Mouse (Mus musculus): ENCODE data around the gene Ugt1a7c. TPM values are rescaled to one million over a fixed set of nuclear protein-coding genes. Genes with fewer than 3 reads are reported as not detected.
"Not testable (repeated sequence)": the region's sequence is repeated elsewhere in the genome, so short reads cannot be mapped to it uniquely, and the experiment has no call there.

Ugt1a7c gene
- polyA plus RNA-seq, 1 experiment from 2014 or later, result 1.2 TPM

- H3K9me3 ChIP-seq, result peaks cover 27% of the 10 kb centered on the region
- no peak for ATAC-seq (replicated peaks)
- H3K4me1 ChIP-seq, result no peaks in the 10 kb centered on the region
- no peaks in the 10 kb centered on the region for H3K36me3 ChIP-seq (replicated peaks)
- H3K4me3 ChIP-seq, result no peak overlapping the region
- H3K4me2 ChIP-seq, result no peak overlapping the region
- no peaks in the 10 kb centered on the region for H3K27me3 ChIP-seq (replicated peaks)
- H3K9ac ChIP-seq, result no peak overlapping the region
- H3K27ac ChIP-seq, result no peak overlapping the region
Observed at GRCm38 (mm10) chr1:88220336-88220735, 125.5 kb downstream of the Ugt1a7c start.

- no peaks in the 10 kb centered on the region for H3K27me3 ChIP-seq (replicated peaks)
- no peak for ATAC-seq (replicated peaks)
- H3K4me1 ChIP-seq, result no peaks in the 10 kb centered on the region
- no peak overlapping the region for H3K9ac ChIP-seq
- H3K4me3 ChIP-seq, result no peak overlapping the region
- 48% methylated on average over 2 of the region's 2 CpGs for WGBS
- H3K9me3 ChIP-seq, result peaks cover 29% of the 10 kb centered on the region
- no peak overlapping the region for H3K4me2 ChIP-seq
- no peaks in the 10 kb centered on the region for H3K36me3 ChIP-seq (replicated peaks)
- no peak overlapping the region for H3K27ac ChIP-seq
Observed at GRCm38 (mm10) chr1:88222216-88222615, 127.4 kb downstream of the Ugt1a7c start.

- not testable (repeated sequence) for ATAC-seq (replicated peaks)
Observed at GRCm38 (mm10) chr1:88223011-88223515, 128.2 kb downstream of the Ugt1a7c start.

GRCm38 (mm10) chr1:88223591-88223990 is 128.7 kb downstream of the Ugt1a7c start:
- H3K4me2 ChIP-seq, result no peak overlapping the region
- WGBS, result 49% methylated on average over 1 of the region's 1 CpGs
- no peaks in the 10 kb centered on the region for H3K4me1 ChIP-seq
- no peaks in the 10 kb centered on the region for H3K36me3 ChIP-seq (replicated peaks)
- no peak for ATAC-seq (replicated peaks)
- H3K4me3 ChIP-seq, result no peak overlapping the region
- no peaks in the 10 kb centered on the region for H3K27me3 ChIP-seq (replicated peaks)
- no peak overlapping the region for H3K9ac ChIP-seq
- H3K27ac ChIP-seq, result no peak overlapping the region
- H3K9me3 ChIP-seq, result peaks cover 38% of the 10 kb centered on the region

More at GRCm38 (mm10) chr1:88223011-88223515, 128.2 kb downstream of the Ugt1a7c start:
- not testable (repeated sequence) for H3K27ac ChIP-seq; H3K4me3 ChIP-seq; H3K4me2 ChIP-seq; H3K36me3 ChIP-seq (replicated peaks); H3K27me3 ChIP-seq (replicated peaks); H3K9ac ChIP-seq; H3K4me1 ChIP-seq
- peaks cover 33% of the 10 kb centered on the region for H3K9me3 ChIP-seq

- peaks cover 44% of the 10 kb centered on the region for H3K9me3 ChIP-seq
- H3K9ac ChIP-seq, result no peak overlapping the region
- no peak overlapping the region for H3K4me3 ChIP-seq
- no peak overlapping the region for H3K27ac ChIP-seq
- H3K4me1 ChIP-seq, result no peaks in the 10 kb centered on the region
- H3K27me3 ChIP-seq (replicated peaks), result no peaks in the 10 kb centered on the region
- no peaks in the 10 kb centered on the region for H3K36me3 ChIP-seq (replicated peaks)
- no peak for ATAC-seq (replicated peaks)
- 76% methylated on average over 2 of the region's 2 CpGs for WGBS
- H3K4me2 ChIP-seq, result no peak overlapping the region
Observed at GRCm38 (mm10) chr1:88224029-88224776, 129.3 kb downstream of the Ugt1a7c start.

GRCm38 (mm10) chr1:88225301-88225700 is 130.4 kb downstream of the Ugt1a7c start:
- ATAC-seq (replicated peaks); H3K4me3 ChIP-seq; H3K9ac ChIP-seq; H3K36me3 ChIP-seq (replicated peaks); H3K4me2 ChIP-seq; H3K4me1 ChIP-seq; H3K27me3 ChIP-seq (replicated peaks); H3K27ac ChIP-seq: not testable (repeated sequence)
- 42% methylated on average over 2 of the region's 2 CpGs for WGBS
- H3K9me3 ChIP-seq, result peaks cover 55% of the 10 kb centered on the region

GRCm38 (mm10) chr1:88225741-88226140 is 130.9 kb downstream of the Ugt1a7c start:
- no peak overlapping the region for H3K4me3 ChIP-seq
- no peak overlapping the region for H3K4me2 ChIP-seq
- ATAC-seq (replicated peaks), result no peak
- peaks cover 59% of the 10 kb centered on the region for H3K9me3 ChIP-seq
- H3K36me3 ChIP-seq (replicated peaks), result no peaks in the 10 kb centered on the region
- H3K27ac ChIP-seq, result no peak overlapping the region
- H3K9ac ChIP-seq, result no peak overlapping the region
- H3K4me1 ChIP-seq, result no peaks in the 10 kb centered on the region
- H3K27me3 ChIP-seq (replicated peaks), result no peaks in the 10 kb centered on the region

DNA sequence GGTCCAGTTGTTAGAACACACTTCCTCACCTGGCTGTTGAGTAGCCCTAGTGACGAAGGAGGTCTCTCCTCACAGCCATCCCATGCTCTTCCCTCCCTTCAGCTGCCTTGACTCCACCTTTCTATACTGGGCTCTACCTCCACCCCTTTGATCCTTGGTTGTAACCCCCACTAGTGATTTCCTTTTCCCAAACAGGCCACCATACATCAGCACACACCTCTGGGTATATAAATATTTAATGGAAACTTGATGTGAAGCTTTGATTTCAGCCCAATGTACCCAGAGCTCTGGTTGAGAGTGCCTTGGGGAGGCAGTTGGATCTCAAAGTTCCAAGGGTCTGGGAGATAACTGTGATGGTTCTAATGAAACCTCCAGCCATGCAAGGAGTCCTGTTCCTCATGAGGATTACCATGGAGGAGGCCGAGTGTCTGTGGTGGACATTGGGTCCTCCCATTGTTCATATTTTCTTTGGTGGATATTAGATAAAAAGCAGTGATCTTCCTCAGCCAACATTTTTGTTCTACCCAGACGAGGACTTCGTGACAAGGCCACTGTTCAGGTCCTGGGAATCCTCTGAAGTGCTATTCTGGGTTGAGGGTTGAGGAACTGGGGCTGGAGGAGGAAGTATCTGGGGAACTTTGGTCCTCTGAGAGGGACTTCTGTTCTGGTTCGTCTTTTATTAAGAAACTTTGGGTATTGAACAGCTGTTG is 132.0 kb downstream of the Ugt1a7c start, which contains the start of gene Mroh2a:
Mroh2a (plus strand) TSS at position 317 of the 710 bp plus-strand sequence.
- Histone ChIP-seq H3K9me3 (peaks cover 69% of the 10 kb centered on the region), H3K27ac (no peak within 1 kb of the TSS), H3K9ac (no peak within 1 kb of the TSS), H3K4me1 (no peaks in the 10 kb centered on the region), H3K27me3 (replicated peaks) (no peaks in the 10 kb centered on the region), H3K4me2 (no peak within 1 kb of the TSS), H3K36me3 (replicated peaks) (no peaks in the 10 kb centered on the region), H3K4me3 (no peak within 1 kb of the TSS)
- 54% methylated on average over 5 of the region's 5 CpGs for WGBS
- no peak for ATAC-seq (replicated peaks)

DNA sequence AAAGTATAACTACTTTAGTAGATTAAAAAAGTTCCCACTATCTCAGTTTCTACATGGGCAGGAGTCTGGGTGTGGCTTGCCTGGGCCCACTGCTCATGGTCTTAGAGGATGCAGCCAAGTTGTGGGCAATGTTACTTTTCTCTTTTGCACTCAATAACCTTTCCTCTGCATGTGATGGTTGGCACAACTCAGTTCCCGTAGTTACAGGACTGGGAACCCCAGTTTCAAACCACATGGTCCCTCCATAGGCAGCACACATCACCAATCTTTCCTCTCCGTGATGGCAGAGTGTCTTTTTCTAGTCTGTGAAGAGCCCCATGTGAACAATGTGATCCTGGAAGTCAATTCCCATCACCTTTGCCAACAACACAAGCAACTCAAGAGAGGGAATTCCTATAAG is 132.6 kb downstream of the Ugt1a7c start:
- ATAC-seq (replicated peaks), result no peak
- Histone ChIP-seq H3K4me1 (no peaks in the 10 kb centered on the region), H3K9me3 (peaks cover 72% of the 10 kb centered on the region), H3K27ac (no peak overlapping the region), H3K27me3 (replicated peaks) (no peaks in the 10 kb centered on the region), H3K4me3 (no peak overlapping the region), H3K9ac (no peak overlapping the region), H3K4me2 (no peak overlapping the region), H3K36me3 (replicated peaks) (no peaks in the 10 kb centered on the region)
- 58% methylated on average over 2 of the region's 2 CpGs for WGBS

DNA sequence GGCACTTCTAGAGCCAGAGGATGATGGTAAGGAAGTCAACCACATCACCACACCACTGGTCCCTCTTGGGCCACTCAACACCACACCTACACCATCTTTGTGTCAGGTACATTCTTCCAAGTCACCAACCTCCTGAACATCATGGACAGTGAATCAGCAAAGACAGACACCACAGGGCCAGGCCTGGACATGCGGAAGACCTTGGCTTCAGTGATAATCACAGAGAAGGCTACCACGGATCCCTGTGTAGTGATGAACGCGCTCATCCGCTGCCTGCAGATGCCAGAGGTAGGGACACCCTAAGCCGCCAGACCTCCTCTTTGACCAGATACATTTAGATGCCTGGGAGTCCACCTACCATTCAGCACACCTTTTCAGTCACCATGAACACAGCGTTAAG is 133.3 kb downstream of the Ugt1a7c start:
- no peak overlapping the region for H3K9ac ChIP-seq
- no peak overlapping the region for H3K27ac ChIP-seq
- H3K36me3 ChIP-seq (replicated peaks), result no peaks in the 10 kb centered on the region
- H3K4me3 ChIP-seq, result no peak overlapping the region
- H3K4me2 ChIP-seq, result no peak overlapping the region
- H3K9me3 ChIP-seq, result peaks cover 78% of the 10 kb centered on the region
- WGBS, result 71% methylated on average over 7 of the region's 7 CpGs
- no peaks in the 10 kb centered on the region for H3K27me3 ChIP-seq (replicated peaks)
- ATAC-seq (replicated peaks), result no peak
- H3K4me1 ChIP-seq, result no peaks in the 10 kb centered on the region

- Histone ChIP-seq H3K9ac (no peak overlapping the region), H3K36me3 (replicated peaks) (no peaks in the 10 kb centered on the region), H3K4me3 (no peak overlapping the region), H3K4me2 (no peak overlapping the region), H3K27ac (no peak overlapping the region), H3K9me3 (peaks cover 91% of the 10 kb centered on the region), H3K4me1 (no peaks in the 10 kb centered on the region), H3K27me3 (replicated peaks) (no peaks in the 10 kb centered on the region)
- ATAC-seq (replicated peaks), result no peak
- 79% methylated on average over 3 of the region's 3 CpGs for WGBS
Observed at GRCm38 (mm10) chr1:88229566-88229965, 134.7 kb downstream of the Ugt1a7c start.

DNA sequence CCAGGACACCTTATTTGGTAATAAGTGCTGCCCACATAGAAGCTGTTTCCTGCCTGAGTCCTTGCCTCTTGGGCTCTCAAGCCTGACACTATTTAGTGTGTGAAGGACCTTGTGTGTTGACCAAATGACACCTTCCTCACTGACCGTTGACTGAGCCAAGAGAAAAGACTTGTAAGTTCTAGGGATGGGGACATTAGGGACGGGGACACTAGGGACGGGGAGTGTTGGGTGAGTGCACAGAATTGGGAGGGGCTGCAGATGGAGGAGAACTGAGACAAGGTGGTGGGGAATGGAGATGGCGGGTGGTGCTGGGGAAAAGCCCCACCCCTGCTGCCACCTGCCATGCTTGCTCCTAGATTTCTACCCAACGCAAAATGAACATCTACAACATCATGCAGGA is 135.1 kb downstream of the Ugt1a7c start:
- H3K9ac ChIP-seq, result no peak overlapping the region
- H3K36me3 ChIP-seq (replicated peaks), result no peaks in the 10 kb centered on the region
- H3K4me2 ChIP-seq, result no peak overlapping the region
- 0 out of 2 replicates have a peak, but pooled peaks have one; percentile 12 for ATAC-seq (replicated peaks)
- H3K4me1 ChIP-seq, result no peaks in the 10 kb centered on the region
- H3K9me3 ChIP-seq, result peaks cover 95% of the 10 kb centered on the region
- WGBS, result 84% methylated on average over 5 of the region's 5 CpGs
- H3K27ac ChIP-seq, result no peak overlapping the region
- no peaks in the 10 kb centered on the region for H3K27me3 ChIP-seq (replicated peaks)
- H3K4me3 ChIP-seq, result no peak overlapping the region
